Mouse (Mus musculus) forebrain, embryonic 11.5 days (tissue): ENCODE data around the gene Myl12a. TPM values are rescaled to one million over a fixed set of nuclear protein-coding genes. Genes with fewer than 3 reads are reported as not detected.
"Not testable (repeated sequence)": the region's sequence is repeated elsewhere in the genome, so short reads cannot be mapped to it uniquely, and the experiment has no call there.

Source experiments
- ATAC-seq: fragments of 200-750 bp; cut with Nextera tagmentation; replicated peaks from 2 replicates; pipeline ENCODE4 v1.8.0; 2017; ENCODE audit warnings: moderate TSS enrichment; ENCODE audit not compliant: low FRiP score
- DNase-seq: peaks from one replicate; pipeline ENCODE4 v3.0.0-alpha.2; 2017; ENCODE audit warnings: low spot score
- H3K27ac ChIP-seq: fragments of 300-500 bp; sonication (generic); 2 replicates; pipeline ENCODE4 v1.5.1; 2014; ENCODE audit warnings: low read depth, low read length
- H3K27me3 ChIP-seq: fragments of 300-500 bp; sonication (generic); 2 replicates; pipeline ENCODE4 v1.6.1; 2014; ENCODE audit warnings: mild to moderate bottlenecking, low read length, mixed read lengths; ENCODE audit not compliant: control insufficient read depth, insufficient read depth
- H3K36me3 ChIP-seq: fragments of 300-500 bp; sonication (generic); 2 replicates; pipeline ENCODE4 v1.6.1; 2014; ENCODE audit warnings: mild to moderate bottlenecking, low read length, moderate library complexity, mixed read lengths; ENCODE audit not compliant: control insufficient read depth, insufficient read depth
- H3K4me1 ChIP-seq: fragments of 300-500 bp; sonication (generic); replicated peaks from 2 replicates; pipeline ENCODE4 v1.6.1; 2014; ENCODE audit warnings: low read length, mixed read lengths; ENCODE audit not compliant: control insufficient read depth, insufficient read depth
- H3K4me2 ChIP-seq: fragments of 300-500 bp; sonication (generic); 2 replicates; pipeline ENCODE4 v1.6.1; 2014; ENCODE audit warnings: low read depth, mild to moderate bottlenecking, low read length, moderate library complexity, mixed read lengths; ENCODE audit not compliant: severe bottlenecking
- H3K4me3 ChIP-seq: fragments of 300-500 bp; sonication (generic); 2 replicates; pipeline ENCODE4 v1.5.1; 2014; ENCODE audit warnings: low read depth, low read length
- H3K9ac ChIP-seq: fragments of 300-500 bp; sonication (generic); 2 replicates; pipeline ENCODE4 v1.6.1; 2014; ENCODE audit warnings: low read length
- H3K9me3 ChIP-seq: fragments of 300-500 bp; sonication (generic); 2 replicates; pipeline ENCODE4 v1.6.1; 2016; ENCODE audit warnings: low read length, mixed read lengths; ENCODE audit not compliant: control insufficient read depth
- WGBS: fragments of 180-500 bp; shearing (Covaris S2); extraction: QIAGEN DNeasy Blood & Tissue Kit; methylation state at CpG from one replicate; pipeline ENCODE4 v1.1.7; 2014; 5-methylcytosine and 5-hydroxymethylcytosine counted together
- polyA plus RNA-seq: library from polyadenylated mRNA; unstranded; fragments of >200 nt; fragmentation: Nextera tagmentation; extraction: Ambion mirVana; gene quantifications from 2 replicates; pipeline ENCODE4 v1.2.1, GENCODE M21; 2014

The Myl12a gene
- polyA plus RNA-seq, 1 experiment from 2014 or later = 395 TPM

DNA sequence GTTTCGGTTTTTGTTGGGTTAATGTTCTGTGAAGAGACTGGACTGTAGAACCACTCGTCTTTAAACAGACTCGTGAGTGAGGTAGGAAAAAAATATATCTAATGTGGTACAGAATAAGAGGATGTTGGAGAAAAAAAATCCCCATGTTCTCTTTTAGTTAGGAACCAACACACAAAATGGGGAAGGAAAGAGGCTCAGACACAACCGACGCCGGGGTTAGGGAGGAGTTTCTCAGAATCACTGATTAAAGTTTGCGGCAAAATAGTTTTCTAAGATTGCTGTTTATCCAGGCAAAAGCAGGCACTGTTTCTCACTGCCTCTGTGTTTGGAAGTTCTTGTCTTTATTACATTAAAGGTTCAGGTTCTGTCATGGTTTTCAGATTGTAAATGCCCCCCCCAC, 36.6 kb downstream of the Myl12a start:
- Histone ChIP-seq H3K4me2 (no peak overlapping the region), H3K9ac (no peak overlapping the region), H3K27ac (no peak overlapping the region), H3K36me3 (no peaks in the 10 kb centered on the region), H3K27me3 (no peaks in the 10 kb centered on the region), H3K9me3 (no peaks in the 10 kb centered on the region), H3K4me3 (no peak overlapping the region), H3K4me1 (no peaks in the 10 kb centered on the region)
- no peak for DNase-seq
- WGBS = 94% methylated on average over 7 of the region's 7 CpGs
- ATAC-seq = no peak

DNA sequence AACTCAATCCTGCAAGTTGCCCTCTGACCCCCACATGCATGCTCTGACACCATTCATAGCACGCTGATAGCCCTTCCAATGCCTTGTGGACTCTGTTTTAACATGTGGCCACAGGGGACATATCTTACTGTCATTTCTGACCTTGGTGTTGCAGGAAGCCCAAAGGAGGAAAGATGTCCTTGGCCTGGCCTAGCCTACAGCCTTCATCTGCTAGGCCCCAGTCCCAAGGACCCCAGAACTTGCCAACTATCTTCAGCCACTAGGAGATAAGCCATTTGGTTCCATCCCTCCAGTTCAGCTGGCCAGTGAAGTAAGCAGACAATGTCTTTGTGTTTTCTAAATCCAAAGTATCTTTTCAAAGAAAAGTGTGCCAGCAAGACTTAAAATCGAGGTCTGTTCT, 37.4 kb downstream of the Myl12a start:
- Histone ChIP-seq H3K36me3 (no peaks in the 10 kb centered on the region), H3K9me3 (no peaks in the 10 kb centered on the region), H3K9ac (no peak overlapping the region), H3K4me1 (no peaks in the 10 kb centered on the region), H3K4me2 (no peak overlapping the region), H3K27ac (no peak overlapping the region), H3K4me3 (no peak overlapping the region), H3K27me3 (no peaks in the 10 kb centered on the region)
- DNase-seq (no peak), ATAC-seq (no peak)
- WGBS = 86% methylated on average over 2 of the region's 2 CpGs

DNA sequence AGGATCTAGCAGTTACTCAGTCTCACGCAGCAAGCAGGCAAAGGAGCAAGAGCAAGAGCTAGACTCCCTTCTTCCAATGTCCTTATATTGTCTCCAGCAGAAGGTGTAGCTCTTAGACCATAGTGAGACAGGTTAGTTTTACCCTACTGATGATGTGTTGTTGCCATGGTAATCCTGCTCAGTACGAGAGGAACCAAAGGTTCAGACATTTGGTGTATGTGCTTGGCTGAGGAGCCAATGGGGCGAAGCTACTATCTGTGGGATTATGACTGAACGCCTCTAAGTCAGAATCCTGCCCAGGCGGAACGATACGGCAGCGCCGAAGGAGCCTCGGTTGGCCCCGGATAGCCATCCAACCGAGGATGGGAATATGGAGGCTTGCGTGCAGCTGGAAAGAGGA, 39.1 kb downstream of the Myl12a start:
- H3K9me3 ChIP-seq, H3K27ac ChIP-seq, H3K36me3 ChIP-seq, H3K27me3 ChIP-seq, H3K4me2 ChIP-seq, H3K9ac ChIP-seq, H3K4me1 ChIP-seq, H3K4me3 ChIP-seq: not testable (repeated sequence)
- ATAC-seq (peak; percentile 100), DNase-seq (peak; percentile 66)
- WGBS = 86% methylated on average over 13 of the region's 13 CpGs

DNA sequence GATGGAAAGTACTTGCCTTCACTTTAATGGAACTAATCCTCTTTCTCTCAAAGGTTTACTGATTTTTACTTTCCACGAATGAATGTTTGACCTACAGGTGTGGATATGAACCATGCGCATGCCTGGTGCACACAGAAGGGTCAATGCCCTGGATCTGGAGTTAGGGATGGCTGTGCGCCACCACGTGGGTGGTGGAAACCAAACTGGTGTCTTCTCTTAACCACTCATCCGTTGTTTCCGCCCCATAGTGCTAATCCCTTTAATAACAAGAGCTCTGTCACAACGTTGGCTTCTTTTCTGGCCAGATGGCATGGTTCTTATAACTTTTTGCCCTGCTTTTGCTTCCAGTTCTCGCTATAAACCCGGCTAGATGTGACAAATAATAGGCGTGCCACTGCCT, 51.4 kb downstream of the Myl12a start:
- Histone ChIP-seq H3K4me2 (no peak overlapping the region), H3K27me3 (no peaks in the 10 kb centered on the region), H3K9ac (no peak overlapping the region), H3K4me3 (no peak overlapping the region), H3K27ac (no peak overlapping the region), H3K4me1 (no peaks in the 10 kb centered on the region), H3K9me3 (no peaks in the 10 kb centered on the region), H3K36me3 (no peaks in the 10 kb centered on the region)
- no peak for ATAC-seq
- 81% methylated on average over 10 of the region's 10 CpGs for WGBS
- no peak for DNase-seq

DNA sequence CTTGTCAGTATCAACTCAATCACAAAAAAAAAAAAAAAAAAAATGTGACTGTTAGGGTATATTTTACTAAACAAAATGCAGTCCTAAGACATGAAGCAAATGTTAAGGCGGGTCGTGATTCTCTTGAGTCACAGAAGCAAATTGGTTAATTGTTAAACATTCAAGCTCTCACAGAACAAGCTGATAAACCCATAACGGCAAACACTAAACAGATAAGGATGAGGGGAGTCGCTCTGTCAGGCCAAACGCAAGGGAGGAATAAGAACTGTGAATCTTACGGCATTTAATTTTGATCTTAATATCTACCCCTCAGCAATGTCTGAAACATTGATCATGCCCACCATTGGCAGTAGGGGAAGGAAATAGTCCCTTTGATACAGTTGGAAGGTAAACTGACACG, 53.5 kb downstream of the Myl12a start:
- H3K27ac ChIP-seq = no peak overlapping the region
- no peaks in the 10 kb centered on the region for H3K27me3 ChIP-seq
- WGBS = 87% methylated on average over 7 of the region's 7 CpGs
- no peak for ATAC-seq
- H3K36me3 ChIP-seq = no peaks in the 10 kb centered on the region
- DNase-seq = no peak
- H3K4me1 ChIP-seq = no peaks in the 10 kb centered on the region
- no peaks in the 10 kb centered on the region for H3K9me3 ChIP-seq
- H3K9ac ChIP-seq = no peak overlapping the region
- H3K4me2 ChIP-seq = no peak overlapping the region
- H3K4me3 ChIP-seq = no peak overlapping the region

DNA sequence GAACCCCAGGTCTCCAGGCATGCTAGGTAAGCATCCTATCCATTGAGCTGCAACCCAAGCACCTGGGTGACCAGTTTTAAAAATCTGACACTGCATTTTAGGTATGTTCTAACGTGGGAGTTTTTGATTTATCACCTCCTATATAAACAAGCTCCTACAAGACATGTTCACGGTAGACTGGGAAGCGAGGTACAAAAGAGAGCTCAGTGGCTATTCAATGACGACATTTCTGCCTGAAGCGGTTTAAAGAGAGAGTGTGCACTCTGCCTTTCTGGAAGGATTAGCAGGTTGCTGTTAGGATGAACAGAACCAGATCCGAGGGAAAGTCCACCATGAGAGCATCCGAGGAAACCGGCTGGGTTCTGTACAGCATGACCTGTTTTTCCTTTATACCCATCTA, 54.0 kb downstream of the Myl12a start:
- no peaks in the 10 kb centered on the region for H3K36me3 ChIP-seq
- no peaks in the 10 kb centered on the region for H3K9me3 ChIP-seq
- H3K4me2 ChIP-seq = no peak overlapping the region
- no peak overlapping the region for H3K4me3 ChIP-seq
- 36% methylated on average over 8 of the region's 8 CpGs for WGBS
- no peak for DNase-seq
- no peak overlapping the region for H3K27ac ChIP-seq
- H3K9ac ChIP-seq = no peak overlapping the region
- H3K4me1 ChIP-seq = no peaks in the 10 kb centered on the region
- H3K27me3 ChIP-seq = no peaks in the 10 kb centered on the region
- ATAC-seq = no peak

DNA sequence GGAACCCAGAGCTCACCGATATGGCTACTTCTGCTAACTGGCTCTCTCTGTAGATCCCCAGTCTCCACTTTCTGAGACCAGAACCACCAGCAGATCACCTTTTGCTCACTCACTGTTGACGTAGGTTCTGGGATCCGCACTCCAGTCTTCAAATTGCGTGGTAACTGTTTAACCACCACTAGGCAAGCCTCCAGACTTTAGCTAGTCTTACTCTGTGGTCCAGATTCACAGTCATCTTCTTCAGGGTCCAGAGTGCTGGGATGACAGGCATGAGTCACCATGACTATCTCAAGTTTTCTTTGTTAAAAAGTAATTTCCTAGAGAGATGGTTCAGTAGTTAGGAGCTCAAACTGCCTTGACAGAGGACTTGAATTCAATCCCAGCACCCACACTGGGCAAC, 58.9 kb downstream of the Myl12a start:
- DNase-seq = no peak
- no peak overlapping the region for H3K9ac ChIP-seq
- ATAC-seq = no peak
- no peaks in the 10 kb centered on the region for H3K4me1 ChIP-seq
- H3K36me3 ChIP-seq = no peaks in the 10 kb centered on the region
- H3K27me3 ChIP-seq = no peaks in the 10 kb centered on the region
- H3K4me2 ChIP-seq = no peak overlapping the region
- no peaks in the 10 kb centered on the region; the same call in 1 of the 2 replicates for H3K9me3 ChIP-seq
- H3K27ac ChIP-seq = no peak overlapping the region
- WGBS = 92% methylated on average over 4 of the region's 4 CpGs
- no peak overlapping the region for H3K4me3 ChIP-seq

Other genes starting within 250 kb of the Myl12a start
- gene Tgif1, start 149.3 kb downstream of the Myl12a start, polyA plus RNA-seq = 60.7 and 63.5 TPM in 2 replicates
- gene Myom1, start 245 bp downstream of the Myl12a start, polyA plus RNA-seq = 2.8 and 4.0 TPM in 2 replicates
- 47.5 and 53.5 TPM in 2 replicates for gene Lpin2, start 179.7 kb upstream of the Myl12a start, polyA plus RNA-seq